10 mouse cellular contexts compared by ENCODE assay signal in the genomic region with DNA sequence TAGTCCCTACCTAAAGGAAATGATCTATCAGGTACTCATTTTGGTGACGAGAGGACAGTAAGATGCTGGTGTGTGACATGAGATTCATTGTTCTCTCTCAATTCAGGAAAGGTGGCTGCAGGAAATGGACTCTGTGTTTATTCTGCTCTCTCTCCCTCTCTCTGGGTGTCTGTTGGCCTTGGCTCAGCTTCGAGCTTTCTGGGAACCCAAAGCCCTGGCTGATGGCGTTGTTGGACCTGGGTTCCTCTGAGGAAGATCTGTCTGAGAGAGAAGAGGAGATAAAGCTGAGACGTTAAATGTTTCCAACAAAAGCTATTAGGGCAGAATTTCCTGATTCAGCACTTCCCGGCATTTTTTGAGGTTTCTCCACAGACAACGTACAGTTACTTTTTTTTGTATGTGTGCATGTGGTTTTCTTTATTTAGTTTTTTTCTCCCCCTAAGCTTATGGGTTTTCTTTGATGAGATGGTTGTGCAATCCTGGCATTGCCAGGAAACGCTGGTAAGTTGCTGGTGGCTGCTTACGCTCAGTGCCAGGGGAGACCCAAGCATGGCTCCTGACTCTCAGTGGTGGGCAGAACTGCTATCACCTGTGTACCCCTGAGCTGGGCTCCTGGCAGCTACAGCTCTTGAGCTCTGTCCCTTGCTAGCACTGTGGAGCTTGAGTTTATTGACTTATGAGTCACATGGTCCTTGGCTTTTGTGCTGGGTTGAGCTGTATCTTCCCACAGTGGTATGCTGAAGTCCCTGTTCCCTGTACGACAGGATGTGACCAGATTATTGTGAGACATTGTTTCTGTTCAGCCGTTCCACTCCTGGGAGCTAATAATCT.
DNase-seq lines count a peak whose midpoint lies in the region; ATAC-seq and TF ChIP-seq lines count a peak whose summit lies in the region.
"Had no signal": no experiment of that assay in that cellular context is flagged by ENCODE, and none has a peak within 500 bp of the region (broad histone marks: within the 10 kb centered on the region; RNA-seq: fewer than 3 reads in every experiment).

No protein-coding gene starts in this region.

- no peaks in the 10 kb centered on the region for H3K27me3 ChIP-seq in hindbrain, embryonic 11.5 days (ENCODE audit: control insufficient read depth, insufficient read depth, low read length)
- no peaks in the 10 kb centered on the region for H3K27me3 ChIP-seq in hindbrain, embryonic 14.5 days (ENCODE audit: control insufficient read depth, insufficient read depth, low read length)
- no peaks in the 10 kb centered on the region; the same call in 1 of the 2 replicates for H3K27me3 ChIP-seq in heart, embryonic 11.5 days (ENCODE audit: control insufficient read depth, insufficient read depth, low read length)

- 77% methylated on average over 10 of the region's 10 CpGs for WGBS in hindbrain, embryonic 11.5 days
- WGBS in hindbrain, embryonic 14.5 days, result 71% methylated on average over 10 of the region's 10 CpGs
- 56% methylated on average over 10 of the region's 10 CpGs for WGBS in heart, embryonic 11.5 days (ENCODE audit: insufficient replicate concordance)

- DNase-seq in hindbrain, embryonic 11.5 days (ENCODE audit: low spot score), result no peak
- DNase-seq in hindbrain, embryonic 14.5 days (ENCODE audit: low spot score), result no peak
- DNase-seq in ES-E14 (ENCODE audit: low read depth, low spot score), result no peak
- peak; percentile 28 for DNase-seq in lung, postnatal 25 days (ENCODE audit: low spot score)
- DNase-seq: forebrain, postnatal 0 days; thymus, postnatal 4 days had no signal

- in situ Hi-C loops in ES-E14 (cut with MboI; ENCODE audit: low sequenced_read_pairs in 2 of 2, unreplicated experiment in 2 of 2), result loop anchor here in 1 of 2 experiments (25.0 kb wide), 1 partner anchor 427 kb away; no protein-coding TSS in a partner anchor

- ATAC-seq in hindbrain, embryonic 11.5 days (ENCODE audit: low FRiP score), result no peak
- ATAC-seq in hindbrain, embryonic 14.5 days (ENCODE audit: low FRiP score), result no peak
- ATAC-seq in heart, embryonic 11.5 days (replicated peaks; ENCODE audit: insufficient number of reproducible peaks, low FRiP score, low TSS enrichment), result peak; percentile 49; the same call in 1 of the 2 replicates
- ATAC-seq in erythroid progenitor cell, adult 5-6 weeks (replicated peaks; ENCODE audit: low FRiP score, poor library complexity, severe bottlenecking), result no peak
- ATAC-seq in activated CD4-positive, CD25-positive, alpha-beta regulatory T cell, adult 4 months, result no peak
- ATAC-seq in monocyte, adult 5-6 weeks (replicated peaks; ENCODE audit: insufficient number of reproducible peaks, low FRiP score, low TSS enrichment, poor library complexity, severe bottlenecking), result no peak
- ATAC-seq: forebrain, postnatal 0 days had no signal

- H3K9ac ChIP-seq in hindbrain, embryonic 11.5 days (ENCODE audit: low read depth, low read length), result no peak overlapping the region
- no peak overlapping the region for H3K9ac ChIP-seq in hindbrain, embryonic 14.5 days
- no peak overlapping the region for H3K9ac ChIP-seq in ES-E14 (ENCODE audit: insufficient read depth, low read depth, low read length, poor library complexity, severe bottlenecking)
- H3K9ac ChIP-seq in heart, embryonic 11.5 days (ENCODE audit: low read depth, low read length), result 0 out of 2 replicates have a peak overlapping the region, but pooled peaks have one; percentile 22
- H3K9ac ChIP-seq: forebrain, postnatal 0 days had no signal

- H3K4me2 ChIP-seq in hindbrain, embryonic 11.5 days (replicated peaks; ENCODE audit: low read depth, low read length), result no peak overlapping the region
- H3K4me2 ChIP-seq in hindbrain, embryonic 14.5 days (replicated peaks), result no peak overlapping the region
- H3K4me2 ChIP-seq in heart, embryonic 11.5 days, result no peak overlapping the region

- no peaks in the 10 kb centered on the region for H3K9me3 ChIP-seq in hindbrain, embryonic 11.5 days (ENCODE audit: control insufficient read depth, low read length)
- no peaks in the 10 kb centered on the region for H3K9me3 ChIP-seq in hindbrain, embryonic 14.5 days (ENCODE audit: control insufficient read depth, low read length)
- no peaks in the 10 kb centered on the region for H3K9me3 ChIP-seq in ES-E14 (ENCODE audit: control insufficient read depth, insufficient read depth, low read depth, low read length)
- no peaks in the 10 kb centered on the region for H3K9me3 ChIP-seq in heart, embryonic 11.5 days (replicated peaks; ENCODE audit: control insufficient read depth, low read length)

- H3K36me3 ChIP-seq in hindbrain, embryonic 11.5 days (ENCODE audit: control insufficient read depth, insufficient read depth, low read length), result no peaks in the 10 kb centered on the region
- no peaks in the 10 kb centered on the region for H3K36me3 ChIP-seq in hindbrain, embryonic 14.5 days (replicated peaks; ENCODE audit: control insufficient read depth, insufficient read depth)
- peaks cover 13% of the 10 kb centered on the region; the same call in 1 of the 2 replicates for H3K36me3 ChIP-seq in ES-E14 (ENCODE audit: control insufficient read depth, insufficient read depth, low read length, poor library complexity, severe bottlenecking)
- H3K36me3 ChIP-seq in heart, embryonic 11.5 days (ENCODE audit: control insufficient read depth, insufficient read depth, low read length), result no peaks in the 10 kb centered on the region

- H3K27ac ChIP-seq in hindbrain, embryonic 11.5 days (ENCODE audit: low read depth, low read length), result peak overlapping the region; percentile 32; the same call in 1 of the 2 replicates
- H3K27ac ChIP-seq in hindbrain, embryonic 14.5 days, result no peak overlapping the region
- H3K27ac ChIP-seq in ES-E14 (ENCODE audit: insufficient read depth, low read depth, low read length, poor library complexity, severe bottlenecking), result no peak overlapping the region
- H3K27ac ChIP-seq in heart, embryonic 11.5 days (ENCODE audit: low read depth, low read length), result peak overlapping the region; percentile 62

- H3K4me3 ChIP-seq in hindbrain, embryonic 11.5 days (ENCODE audit: low read depth, low read length), result no peak overlapping the region
- H3K4me3 ChIP-seq in hindbrain, embryonic 14.5 days (replicated peaks; ENCODE audit: low read length), result no peak overlapping the region
- H3K4me3 ChIP-seq in ES-E14 (ENCODE audit: insufficient read depth in 1 of 2, low read depth in 1 of 2, low read length in 2 of 2, poor library complexity in 1 of 2, severe bottlenecking in 1 of 2), result no peak overlapping the region
- H3K4me3 ChIP-seq in heart, embryonic 11.5 days (ENCODE audit: low read depth, low read length), result no peak overlapping the region

- no peaks in the 10 kb centered on the region for H3K4me1 ChIP-seq in hindbrain, embryonic 11.5 days (replicated peaks; ENCODE audit: control insufficient read depth, insufficient read depth, low read length)
- 0 out of 2 replicates have a peak, but pooled peaks cover 5% of the 10 kb centered on the region for H3K4me1 ChIP-seq in hindbrain, embryonic 14.5 days (replicated peaks; ENCODE audit: control insufficient read depth, insufficient read depth, low read length)
- H3K4me1 ChIP-seq in ES-E14 (ENCODE audit: control insufficient read depth in 2 of 2, insufficient read depth in 2 of 2, low read length in 2 of 2, poor library complexity in 1 of 2), result peaks cover 0 to 3% of the 10 kb centered on the region in 2 experiments; a peak in 1 of 4 replicates
- H3K4me1 ChIP-seq in heart, embryonic 11.5 days (ENCODE audit: control insufficient read depth, insufficient read depth, low read length), result peaks cover 10% of the 10 kb centered on the region

TF ChIP-seq in ES-E14, 5 proteins besides CTCF, POLR2A, EP300 and RAD21:
- no peak for TF ChIP-seq ZNF384 (IDR thresholded peaks at IDR 0.05; ENCODE audit: low read depth, low read length)
- no peak for TF ChIP-seq HCFC1 (IDR thresholded peaks at IDR 0.05; ENCODE audit: borderline replicate concordance, insufficient read depth, low read length)
- TF ChIP-seq ZC3H11A (IDR thresholded peaks at IDR 0.05; ENCODE audit: borderline replicate concordance, low read depth, low read length), result no peak
- no peak for TF ChIP-seq CHD2 (IDR thresholded peaks at IDR 0.05; ENCODE audit: low read depth, low read length)
- 0 out of 2 replicates have a peak, but pooled peaks have one; percentile 48 for TF ChIP-seq MAFK (IDR thresholded peaks at IDR 0.05; ENCODE audit: insufficient read depth, low read depth, low read length)

Comparison
In these comparisons a context has a peak if more than half of its experiments do, and no peak if none do; other contexts are left out.
1. H3K27ac ChIP-seq: peak in hindbrain, embryonic 11.5 days (single experiment) and heart, embryonic 11.5 days (single experiment); none in hindbrain, embryonic 14.5 days (single experiment) and ES-E14 (single experiment).